Mouse (Mus musculus): ENCODE measurements around the gene Tll2.

Gene Tll2

DNA sequence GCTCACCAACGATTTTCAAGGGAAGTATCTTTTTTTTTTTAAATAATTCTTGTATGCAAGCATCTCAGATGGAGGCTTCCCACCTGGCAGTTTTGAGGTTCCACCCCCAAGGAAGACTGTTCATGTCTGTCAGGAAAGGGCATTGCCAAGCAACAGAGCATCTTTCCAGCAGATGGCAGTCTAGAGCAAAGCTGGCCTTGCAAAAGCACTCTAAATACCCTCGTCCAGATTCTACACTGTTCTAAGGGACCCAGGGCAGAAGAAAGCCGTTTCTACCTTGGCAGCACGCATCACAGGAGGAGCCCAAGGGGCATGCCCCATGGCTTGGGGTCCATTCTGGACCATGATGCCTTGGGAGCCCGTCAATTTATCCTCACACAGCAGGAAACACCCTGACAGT, 116.8 kb downstream of the Tll2 start:
- peak; percentile 76 for DNase-seq (ENCODE audit: low read depth, low spot score)

DNA sequence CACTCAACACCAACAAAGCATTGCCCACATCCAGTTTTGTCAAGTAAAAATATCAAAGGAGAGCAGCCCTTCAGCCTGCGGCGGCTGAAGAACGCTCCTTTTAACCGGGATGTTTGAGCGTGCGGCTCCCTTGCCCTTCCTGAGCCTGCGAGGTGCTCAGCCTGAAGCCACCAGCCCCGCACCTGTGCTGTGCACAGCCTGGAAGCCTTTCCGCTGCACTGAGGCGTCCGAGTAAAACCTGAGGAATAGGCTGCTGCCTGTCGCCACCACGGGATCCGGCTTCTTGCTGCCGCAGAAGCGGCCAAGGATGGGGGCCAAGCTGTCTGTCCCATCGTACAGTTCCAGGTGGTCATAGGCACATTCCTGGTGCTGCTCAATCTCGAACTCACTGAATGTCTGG, 118.1 kb downstream of the Tll2 start:
- peak; percentile 9 for DNase-seq (ENCODE audit: low read depth, low spot score)

DNA sequence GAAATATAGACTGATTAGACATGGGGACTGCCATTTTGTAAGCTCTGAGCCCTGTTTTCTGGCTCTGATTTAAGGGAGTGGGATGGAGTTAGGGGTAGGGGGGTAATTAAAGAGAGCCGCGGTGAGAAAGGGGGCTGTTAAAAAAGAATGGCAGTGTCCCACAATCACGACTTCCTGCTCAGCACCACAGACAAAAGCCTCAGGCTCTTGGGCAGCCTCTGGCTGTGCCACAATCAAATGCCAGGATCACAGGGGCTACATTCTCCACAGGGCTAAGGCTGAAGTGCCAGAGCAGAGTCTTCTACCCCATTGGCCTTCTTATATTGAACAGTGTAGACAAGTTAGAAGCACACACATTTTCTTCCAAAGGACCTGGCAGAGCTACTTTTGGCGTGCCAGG, 118.7 kb downstream of the Tll2 start:
- DNase-seq (ENCODE audit: low read depth, low spot score), result no peak

DNA sequence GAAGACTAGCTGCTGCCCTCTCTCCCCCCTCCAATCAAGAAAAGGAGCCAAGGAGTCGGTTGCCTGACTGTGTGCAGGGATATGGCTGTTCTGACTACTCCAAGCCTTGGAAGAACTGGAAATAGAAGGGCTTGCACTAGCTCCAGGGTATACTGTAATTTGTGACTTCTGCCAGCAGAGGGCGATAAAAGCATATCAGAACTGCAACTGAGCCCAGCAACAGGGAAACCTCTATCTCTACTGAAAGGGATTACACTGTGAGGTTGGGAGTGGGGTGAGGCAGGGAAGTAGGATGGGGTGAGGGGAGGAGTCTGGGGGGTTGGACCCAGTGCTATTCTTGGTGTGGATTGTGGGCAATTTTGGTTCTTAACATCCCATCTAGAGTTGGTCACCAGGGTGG, 119.9 kb downstream of the Tll2 start:
- peak; percentile 82 for DNase-seq (ENCODE audit: low read depth, low spot score)

DNA sequence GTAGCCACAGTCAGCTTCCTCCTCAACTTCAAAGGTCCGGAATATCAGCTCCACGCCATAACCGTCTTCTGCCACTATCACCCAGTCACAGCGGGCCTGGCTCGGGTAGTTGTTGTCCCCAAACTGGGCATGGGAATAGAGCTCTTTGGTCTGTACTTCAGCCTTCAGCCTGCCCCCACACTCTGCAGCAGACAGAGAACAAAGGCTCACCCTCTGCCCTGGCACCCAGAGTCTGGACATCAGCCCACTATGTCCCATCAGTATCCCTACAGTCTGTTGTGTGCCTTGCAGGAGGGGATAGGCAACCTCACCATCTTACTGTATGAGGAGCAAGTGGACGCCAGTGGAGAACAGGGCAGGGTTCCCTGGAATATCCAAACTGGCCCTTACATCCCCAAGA, 120.3 kb downstream of the Tll2 start:
- no peak for DNase-seq (ENCODE audit: low read depth, low spot score)

DNA sequence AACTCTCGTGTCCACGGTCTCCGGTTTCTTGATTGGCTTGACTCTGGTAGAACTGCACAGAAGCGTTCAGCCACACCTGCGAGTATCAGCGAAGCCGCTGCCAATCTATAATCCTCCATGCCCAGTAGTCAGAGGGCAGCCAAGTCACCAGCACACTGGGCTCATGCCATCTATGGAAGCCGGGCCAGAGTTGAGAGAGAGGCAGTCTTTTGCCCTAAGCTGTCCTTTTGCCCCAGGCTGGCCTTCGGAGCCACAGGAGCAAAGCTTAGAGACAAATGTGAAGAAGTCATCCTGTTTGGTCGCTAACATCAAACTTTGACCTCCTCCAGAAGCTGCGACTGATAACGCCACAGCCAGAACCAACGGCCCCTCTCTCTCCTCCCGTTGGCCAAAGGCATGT, 123.0 kb downstream of the Tll2 start:
- DNase-seq (ENCODE audit: low read depth, low spot score), result no peak

DNA sequence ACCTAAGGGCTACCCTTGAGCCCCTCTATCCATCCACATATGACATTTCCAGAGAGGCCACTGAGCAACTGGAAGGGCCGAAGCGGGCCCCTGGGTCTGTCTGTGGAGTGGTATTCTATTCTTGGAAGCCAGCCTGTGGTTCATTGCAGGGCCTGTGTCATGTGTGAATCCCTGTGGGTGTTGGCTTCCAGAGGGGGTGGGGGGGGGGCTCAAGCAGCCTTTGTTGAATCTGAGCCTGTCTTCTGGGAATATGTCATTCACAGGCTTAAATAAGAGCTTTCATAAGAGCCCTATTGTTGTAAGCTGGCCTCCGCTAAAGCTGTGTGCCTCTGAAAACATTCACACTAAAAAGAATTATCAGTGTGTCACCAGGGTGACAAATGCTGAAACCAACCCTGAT, 125.0 kb downstream of the Tll2 start:
- DNase-seq (ENCODE audit: low read depth, low spot score), result no peak

DNA sequence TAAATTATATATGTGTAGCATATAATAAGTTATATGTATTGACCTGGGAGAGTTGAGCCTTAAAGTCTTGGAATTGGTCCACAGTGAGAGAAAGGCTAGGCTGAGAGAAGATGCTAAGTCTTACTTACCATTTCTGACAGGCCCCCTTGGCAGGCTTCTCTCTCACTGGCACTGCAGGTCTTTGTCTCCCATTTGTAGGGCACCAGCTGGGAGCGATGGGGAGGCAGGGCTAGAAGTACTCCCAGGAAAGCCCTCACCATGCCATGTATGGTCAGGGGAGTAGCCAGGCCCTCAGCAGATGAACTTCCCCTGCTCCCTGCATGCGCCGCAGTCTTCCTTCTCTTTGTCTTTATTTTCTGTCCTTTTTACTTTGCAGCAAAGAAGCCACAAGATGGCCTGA, 129.7 kb downstream of the Tll2 start, which contains the start of gene Opalin:
TSS of gene Opalin (minus strand) at position 208 of the 400 bp plus-strand sequence.
- no peak for DNase-seq (ENCODE audit: low read depth, low spot score)

DNA sequence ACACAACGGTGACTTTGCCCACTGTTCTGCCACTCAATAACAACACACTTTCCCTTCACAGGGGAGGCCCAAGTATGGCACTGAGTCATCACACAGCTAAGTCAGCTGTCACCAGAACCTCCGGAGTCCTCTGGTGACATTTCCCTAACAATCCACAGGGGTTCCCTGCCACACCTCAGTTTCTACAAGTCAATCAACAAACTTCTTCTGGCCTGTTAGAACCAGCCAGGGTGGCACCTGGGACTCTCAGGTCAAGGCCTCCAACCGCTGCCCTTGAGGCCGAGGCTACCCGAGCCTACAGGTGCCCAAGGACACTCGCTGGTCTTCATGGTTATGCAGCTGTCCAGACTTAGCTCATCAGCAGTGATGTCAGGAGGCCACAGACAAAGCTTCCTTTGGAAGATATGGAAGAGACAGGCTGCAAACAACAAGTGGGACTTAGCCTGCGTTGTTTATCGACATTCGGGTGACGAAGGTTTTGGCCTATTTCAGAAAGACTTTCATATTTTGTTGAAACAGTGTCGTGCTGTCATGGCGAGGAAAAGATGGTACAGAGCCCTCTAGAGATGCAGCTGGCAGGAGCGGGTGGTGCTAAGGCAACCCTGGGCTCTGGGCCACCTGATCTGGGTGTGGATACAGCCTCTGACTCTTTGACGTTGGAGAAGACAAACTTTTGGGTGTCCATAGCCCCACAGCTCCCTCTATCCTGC, 132.7 kb downstream of the Tll2 start:
- DNase-seq (ENCODE audit: low read depth, low spot score), result peak; percentile 39

DNA sequence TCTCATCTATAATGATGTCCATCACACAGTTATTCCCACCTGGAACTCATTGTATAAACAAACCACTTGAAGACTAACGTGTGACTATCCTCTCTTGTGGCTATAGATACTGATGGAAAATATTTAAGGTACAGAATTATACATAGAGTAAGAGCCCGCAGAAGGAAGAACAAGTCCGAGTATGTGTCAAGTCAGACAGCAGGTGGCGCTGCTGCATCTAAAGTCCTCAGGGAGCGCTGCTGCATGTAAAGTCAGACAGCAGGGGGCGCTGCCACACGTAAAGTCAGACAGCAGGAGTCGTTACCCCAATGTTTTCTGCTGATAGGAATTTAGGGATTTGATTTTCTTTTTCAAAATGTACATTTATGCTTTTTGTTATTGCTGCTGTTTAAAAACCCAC, 135.1 kb downstream of the Tll2 start:
- DNase-seq (ENCODE audit: low read depth, low spot score), result peak; percentile 95

DNA sequence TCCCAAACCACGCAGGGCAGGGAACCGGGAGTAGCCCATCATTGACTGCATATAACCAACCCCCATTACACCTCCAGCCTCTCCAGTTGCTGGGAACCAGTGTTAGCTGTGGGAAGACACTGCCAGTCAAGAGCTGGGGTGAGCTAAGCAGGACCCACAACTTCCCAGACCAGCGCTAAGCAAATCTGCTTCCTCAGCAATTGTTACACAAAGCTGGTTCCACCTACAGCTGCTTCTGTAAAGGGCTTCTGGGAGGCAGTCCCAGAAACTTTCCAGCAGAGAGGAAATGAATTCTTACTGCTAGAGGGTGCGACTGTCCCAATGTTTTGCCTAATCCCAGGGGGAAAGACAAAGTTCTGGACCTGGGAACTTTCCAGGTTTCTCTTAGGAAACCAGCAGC, 151.9 kb downstream of the Tll2 start:
- no peak for DNase-seq (ENCODE audit: low read depth, low spot score)

DNA sequence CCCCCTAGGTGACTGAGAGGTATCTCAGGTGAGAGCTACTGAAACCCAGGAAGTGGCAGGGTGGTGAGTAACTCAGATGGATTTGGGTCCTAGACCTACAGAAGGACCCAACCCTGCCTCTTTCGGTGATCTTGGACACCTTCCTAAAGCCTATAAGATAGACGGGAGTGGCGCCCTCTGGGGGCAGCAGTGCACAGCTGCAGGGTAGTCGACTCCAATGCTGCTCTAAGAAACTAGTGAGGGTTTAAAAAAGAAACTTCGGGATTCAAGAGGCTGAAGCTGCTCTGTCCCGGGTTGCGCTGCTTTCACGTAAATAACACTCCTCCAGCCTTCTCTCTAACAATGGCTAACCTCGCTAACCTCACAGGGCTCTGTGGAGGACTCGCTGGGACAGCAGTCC, 153.1 kb downstream of the Tll2 start:
- DNase-seq (ENCODE audit: low read depth, low spot score), result peak; percentile 68

DNA sequence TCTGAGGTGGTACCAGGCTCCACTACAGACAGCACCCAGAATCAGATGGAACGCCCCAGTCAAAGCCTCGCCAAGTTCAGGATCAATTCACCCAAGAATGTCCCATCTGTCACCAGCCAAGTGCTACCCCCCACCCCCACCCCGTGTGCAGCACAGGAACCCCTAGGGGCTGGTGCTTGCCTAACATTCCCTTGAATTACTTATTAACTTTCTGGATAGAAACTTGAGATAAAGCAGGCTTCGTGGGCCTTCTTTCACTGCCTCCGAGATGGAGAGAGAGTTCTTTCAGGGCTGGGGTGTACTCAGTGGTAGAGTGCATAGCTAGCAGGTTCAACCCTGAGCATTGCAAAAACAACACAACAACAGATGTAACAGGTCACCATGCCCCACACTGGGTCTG, 154.4 kb downstream of the Tll2 start:
- no peak for DNase-seq (ENCODE audit: low read depth, low spot score)

DNA sequence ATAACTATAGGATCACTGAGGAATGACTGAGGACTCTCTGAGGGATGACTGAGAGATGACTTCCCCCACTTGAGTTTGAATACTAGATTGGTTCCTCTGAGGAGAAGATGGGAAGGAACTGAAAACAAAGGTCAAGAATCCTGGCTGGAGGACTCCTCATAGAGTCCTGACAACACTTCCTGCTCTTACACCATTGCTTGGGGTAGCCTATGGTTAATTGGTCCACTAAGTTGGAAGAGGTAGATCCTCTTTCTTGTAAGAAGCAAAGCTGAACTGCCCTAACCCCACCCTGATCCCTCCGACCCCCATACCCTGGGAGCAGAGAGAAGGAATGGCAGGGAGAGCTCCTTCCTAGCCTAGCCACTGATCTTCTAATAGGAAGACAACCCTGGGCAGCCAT, 154.9 kb downstream of the Tll2 start:
- DNase-seq (ENCODE audit: low read depth, low spot score), result no peak

DNA sequence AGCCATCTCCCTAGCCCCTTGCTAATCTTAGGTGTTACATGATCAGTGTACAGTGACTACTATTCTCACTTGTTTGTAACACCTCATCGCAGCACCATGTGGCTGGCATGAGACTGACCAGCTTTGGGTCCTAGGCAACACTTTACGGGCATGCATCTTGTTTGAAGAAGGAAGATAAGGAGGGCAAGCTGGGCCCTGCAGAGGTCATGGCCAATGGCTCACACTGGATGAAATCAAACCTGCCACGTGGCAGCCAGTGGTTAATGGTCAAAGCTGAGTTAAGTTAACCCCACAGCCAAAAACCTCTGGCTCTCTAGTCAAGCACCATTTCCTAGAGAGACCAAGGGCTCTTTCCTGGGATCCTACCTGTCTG, 158.5 kb downstream of the Tll2 start:
- DNase-seq (ENCODE audit: low read depth, low spot score), result no peak

DNA sequence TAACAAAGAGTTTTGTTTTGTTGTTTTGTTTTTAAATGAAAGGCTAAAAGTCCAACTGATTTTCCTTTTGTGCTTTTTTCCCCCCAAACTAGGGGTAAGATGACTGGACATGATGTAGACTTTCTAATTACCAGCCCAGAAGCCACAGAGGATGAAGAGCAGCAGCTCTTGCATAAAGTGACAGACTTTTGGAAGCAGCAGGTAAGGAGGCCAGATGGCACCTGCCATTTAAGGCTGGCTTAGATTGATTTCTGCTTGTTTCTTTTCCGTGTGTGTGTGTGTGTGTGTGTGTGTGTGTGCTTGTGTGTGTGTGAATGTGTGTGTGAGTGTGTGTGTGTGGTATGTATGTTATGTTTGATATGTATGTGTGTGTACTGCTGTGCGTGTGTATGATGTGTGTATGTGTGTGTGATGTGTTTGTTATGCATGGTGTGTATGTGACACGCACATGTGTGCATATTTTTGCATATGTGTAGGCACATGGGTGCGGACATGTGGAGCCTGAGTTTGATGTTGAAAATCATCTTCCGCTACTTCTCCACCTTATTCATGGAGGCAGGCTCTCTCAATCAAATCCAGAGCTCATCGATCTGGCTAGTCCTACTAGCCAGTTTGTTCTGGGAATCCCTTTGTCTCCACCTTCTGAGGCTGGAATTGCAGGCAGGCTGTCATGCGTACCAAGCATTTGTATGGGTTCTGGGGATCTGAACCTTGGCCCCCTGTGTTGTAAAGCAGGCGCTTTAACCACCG, 159.0 kb downstream of the Tll2 start:
- DNase-seq (ENCODE audit: low read depth, low spot score), result peak; percentile 25

DNA sequence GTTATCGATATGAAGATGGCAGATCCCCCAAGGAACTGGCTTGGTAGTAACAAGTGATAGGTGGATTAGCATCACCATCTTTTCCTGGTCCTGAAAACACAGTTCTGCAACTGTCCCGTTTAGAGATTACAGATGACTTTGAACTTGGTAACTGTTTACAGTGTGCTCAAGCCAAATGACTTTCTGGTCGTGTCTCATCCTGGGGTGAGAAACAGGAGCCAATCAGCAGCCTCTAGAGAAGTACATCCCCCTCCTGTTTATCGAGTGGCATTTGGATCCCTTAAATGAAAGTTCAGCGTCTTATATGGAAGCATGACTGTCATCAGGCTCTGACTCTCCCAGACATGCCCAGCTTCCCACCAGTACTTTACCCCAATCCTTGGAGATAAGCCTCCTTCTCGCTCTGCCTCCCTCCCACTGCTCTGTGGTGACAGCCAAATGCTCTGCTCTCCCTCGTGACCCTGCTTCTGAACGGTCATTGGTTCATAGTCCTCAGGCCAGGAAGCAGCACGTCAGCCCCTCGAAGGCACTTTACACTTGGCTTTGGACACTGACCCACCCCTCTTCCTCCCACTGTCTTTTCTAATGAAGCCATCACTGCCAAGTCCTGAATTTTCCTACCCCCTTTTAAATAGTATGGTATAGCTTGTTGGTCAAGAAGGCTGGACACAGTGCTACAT, 161.4 kb downstream of the Tll2 start:
- DNase-seq (ENCODE audit: low read depth, low spot score), result no peak

DNA sequence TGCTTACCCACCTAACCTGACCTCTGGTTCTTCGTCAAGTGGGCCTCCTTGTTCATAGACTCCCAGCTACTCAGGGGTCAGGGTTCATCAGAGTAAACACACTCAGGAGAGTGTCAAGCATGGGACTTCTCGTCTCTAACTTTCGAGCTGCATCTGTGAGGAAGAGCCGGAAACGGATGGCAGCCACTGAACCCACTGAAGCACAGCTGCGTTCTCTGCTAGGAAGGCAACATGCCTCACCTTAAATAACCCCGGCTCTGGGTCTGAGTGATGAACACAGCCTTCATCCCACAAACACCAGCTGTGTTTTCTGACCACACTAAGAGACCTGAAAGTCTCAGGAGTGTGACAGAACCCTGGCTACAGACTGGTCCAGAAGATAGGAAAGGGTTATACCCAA, 167.5 kb downstream of the Tll2 start:
- no peak for DNase-seq (ENCODE audit: low read depth, low spot score)

DNA sequence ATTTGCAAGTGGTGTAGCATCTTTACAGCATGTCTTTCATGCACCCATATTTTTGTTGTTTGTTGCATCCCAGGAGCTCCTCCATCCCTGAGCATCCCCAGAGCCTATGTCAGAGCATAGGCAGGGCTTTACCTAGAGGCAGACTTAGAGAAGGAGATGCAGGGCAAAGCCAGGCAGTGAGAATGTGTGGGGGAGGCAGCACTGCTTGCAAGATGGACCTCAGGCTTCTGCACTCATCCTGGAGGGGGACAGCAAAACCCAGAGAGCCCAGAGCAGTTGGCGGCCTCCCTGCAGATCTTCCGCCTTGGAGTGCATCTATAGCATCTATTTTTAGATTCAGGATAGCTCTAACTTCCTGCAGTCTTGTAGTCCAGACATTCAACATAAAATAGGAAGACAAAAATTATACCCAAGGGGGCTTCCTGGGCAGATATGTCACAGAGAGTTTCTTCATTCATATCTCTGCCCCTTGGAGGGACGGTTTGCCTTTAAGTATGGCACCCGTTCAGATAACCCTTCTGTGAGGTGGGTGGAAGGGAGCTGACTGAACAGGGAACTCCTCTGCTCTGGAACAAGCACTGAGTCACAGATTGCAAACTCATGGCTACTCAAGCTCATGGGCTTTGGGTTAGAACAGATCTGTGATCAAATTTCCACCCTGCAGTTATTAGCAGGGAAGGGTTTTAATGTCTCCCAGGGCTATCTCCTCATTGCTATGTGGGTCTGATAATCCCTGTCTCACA, 170.7 kb downstream of the Tll2 start:
- no peak for DNase-seq (ENCODE audit: low read depth, low spot score)
